Mouse (Mus musculus) heart, embryonic 13.5 days (tissue): ENCODE data around the gene Wnt8b. TPM values are rescaled to one million over a fixed set of nuclear protein-coding genes. Genes with fewer than 3 reads are reported as not detected.

Experiments
- ATAC-seq: fragments of 200-750 bp; cut with Nextera tagmentation; 2 replicates; pipeline ENCODE4 v1.8.0; 2017; ENCODE audit warnings: moderate TSS enrichment; ENCODE audit not compliant: insufficient number of reproducible peaks, low FRiP score, low TSS enrichment; ENCODE audit errors: extremely low read depth
- H3K27ac ChIP-seq: fragments of 300-500 bp; sonication (generic); replicated peaks from 2 replicates; pipeline ENCODE4 v1.5.1; 2015; ENCODE audit warnings: moderate library complexity, mild to moderate bottlenecking, inconsistent platforms
- H3K27me3 ChIP-seq: fragments of 300-500 bp; sonication (generic); replicated peaks from 2 replicates; pipeline ENCODE4 v1.6.1; 2015; ENCODE audit warnings: mild to moderate bottlenecking, inconsistent platforms
- H3K36me3 ChIP-seq: fragments of 300-500 bp; sonication (generic); 2 replicates; pipeline ENCODE4 v1.6.1; 2015; ENCODE audit warnings: mild to moderate bottlenecking, inconsistent platforms
- H3K4me1 ChIP-seq: fragments of 300-500 bp; sonication (generic); 2 replicates; pipeline ENCODE4 v1.6.1; 2015; ENCODE audit warnings: inconsistent platforms
- H3K4me2 ChIP-seq: fragments of 300-500 bp; sonication (generic); 2 replicates; pipeline ENCODE4 v1.6.1; 2015; ENCODE audit warnings: inconsistent platforms, mild to moderate bottlenecking, moderate library complexity
- H3K4me3 ChIP-seq: fragments of 300-500 bp; sonication (generic); 2 replicates; pipeline ENCODE4 v1.5.1; 2015; ENCODE audit warnings: moderate library complexity, mild to moderate bottlenecking, inconsistent platforms
- H3K9ac ChIP-seq: fragments of 300-500 bp; sonication (generic); 2 replicates; pipeline ENCODE4 v1.6.1; 2015; ENCODE audit warnings: inconsistent platforms, mild to moderate bottlenecking, moderate library complexity
- H3K9me3 ChIP-seq: fragments of 300-500 bp; sonication (generic); 2 replicates; pipeline ENCODE4 v1.6.1; 2016; ENCODE audit warnings: inconsistent platforms
- WGBS: fragments of 180-500 bp; shearing (Covaris S2); methylation state at CpG from one replicate; pipeline ENCODE4 v1.1.7; 2015; ENCODE audit warnings: mixed read lengths; 5-methylcytosine and 5-hydroxymethylcytosine counted together
- polyA plus RNA-seq: library from polyadenylated mRNA; unstranded; fragments of >200 nt; fragmentation: Nextera tagmentation; extraction: Ambion mirVana; gene quantifications from 2 replicates; pipeline ENCODE4 v1.2.1, GENCODE M21; 2015

The Wnt8b gene
- polyA plus RNA-seq, 1 experiment from 2014 or later, result not detected

- Histone ChIP-seq H3K27me3 (0 out of 2 replicates have a peak, but pooled peaks cover 7% of the 10 kb centered on the region), H3K9me3 (peaks cover 11% of the 10 kb centered on the region), H3K4me3 (no peak overlapping the region), H3K9ac (no peak overlapping the region), H3K27ac (no peak overlapping the region), H3K4me2 (no peak overlapping the region), H3K36me3 (peaks cover 9% of the 10 kb centered on the region; the same call in 1 of the 2 replicates), H3K4me1 (no peaks in the 10 kb centered on the region)
- no peak for ATAC-seq
- 73% methylated on average over 8 of the region's 8 CpGs for WGBS
Observed at GRCm38 (mm10) chr19:44537416-44537815, 44.1 kb downstream of the Wnt8b start.

GRCm38 (mm10) chr19:44542694-44543178, 49.5 kb downstream of the Wnt8b start:
- no peak for ATAC-seq
- no peak overlapping the region for H3K27ac ChIP-seq
- H3K27me3 ChIP-seq, result peaks cover 15% of the 10 kb centered on the region
- no peak overlapping the region for H3K4me3 ChIP-seq
- no peak overlapping the region for H3K9ac ChIP-seq
- peaks cover 11% of the 10 kb centered on the region for H3K9me3 ChIP-seq
- H3K4me2 ChIP-seq, result no peak overlapping the region
- peaks cover 12% of the 10 kb centered on the region; the same call in 1 of the 2 replicates for H3K36me3 ChIP-seq
- WGBS, result 79% methylated on average over 8 of the region's 8 CpGs
- H3K4me1 ChIP-seq, result peaks cover 9% of the 10 kb centered on the region

DNA sequence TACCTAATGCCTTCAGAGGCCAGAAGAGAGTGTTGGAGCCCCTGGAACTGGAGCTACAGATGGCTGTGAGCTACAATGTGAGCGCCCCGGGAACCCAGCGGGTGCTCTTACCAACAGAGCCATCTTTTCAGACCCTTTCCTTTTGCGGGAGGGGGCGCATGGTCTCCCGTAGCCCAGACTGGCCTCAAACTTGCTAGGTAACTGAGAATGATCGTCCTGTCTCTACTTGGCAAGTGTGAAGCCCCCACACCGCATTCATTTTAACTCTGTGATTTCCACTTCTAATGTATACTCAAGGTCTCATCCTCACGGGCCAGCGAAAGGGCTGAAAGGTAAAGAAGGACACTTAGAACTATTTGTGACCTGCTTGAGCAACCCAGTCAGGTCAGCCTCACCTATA, 51.1 kb downstream of the Wnt8b start:
- no peak for ATAC-seq
- WGBS, result 66% methylated on average over 10 of the region's 10 CpGs
- Histone ChIP-seq H3K4me1 (peaks cover 9% of the 10 kb centered on the region), H3K4me2 (peak overlapping the region; percentile 94), H3K27ac (no peak overlapping the region), H3K27me3 (peaks cover 15% of the 10 kb centered on the region), H3K9ac (no peak overlapping the region), H3K9me3 (peaks cover 11% of the 10 kb centered on the region), H3K36me3 (peaks cover 29% of the 10 kb centered on the region), H3K4me3 (no peak overlapping the region)

DNA sequence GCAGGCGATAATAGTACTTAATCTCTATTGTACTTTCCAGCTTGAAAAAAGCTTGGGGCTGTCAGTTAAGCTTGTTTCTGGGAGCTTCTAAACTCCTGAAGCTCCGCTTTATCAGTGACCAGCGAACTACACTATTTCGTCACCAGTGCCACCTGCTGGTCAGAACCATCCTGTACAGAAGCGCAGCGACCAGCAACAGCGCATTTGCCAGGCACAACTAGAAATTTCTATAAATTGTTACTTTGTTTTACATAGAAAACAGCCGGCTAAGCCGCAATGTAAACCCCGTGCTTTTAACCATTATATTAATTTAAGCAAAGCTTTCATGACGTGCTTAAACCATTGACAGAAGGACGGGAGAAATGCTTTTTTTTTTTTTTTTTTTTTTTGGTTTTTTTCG, 51.5 kb downstream of the Wnt8b start:
- peaks cover 33% of the 10 kb centered on the region for H3K36me3 ChIP-seq
- no peak overlapping the region for H3K27ac ChIP-seq
- peak overlapping the region; percentile 67 for H3K4me3 ChIP-seq
- H3K4me2 ChIP-seq, result peak overlapping the region; percentile 94
- H3K9me3 ChIP-seq, result peaks cover 11% of the 10 kb centered on the region
- 3% methylated on average over 13 of the region's 13 CpGs for WGBS
- ATAC-seq, result no peak
- H3K27me3 ChIP-seq, result peaks cover 15% of the 10 kb centered on the region
- no peak overlapping the region for H3K9ac ChIP-seq
- peaks cover 9% of the 10 kb centered on the region for H3K4me1 ChIP-seq

DNA sequence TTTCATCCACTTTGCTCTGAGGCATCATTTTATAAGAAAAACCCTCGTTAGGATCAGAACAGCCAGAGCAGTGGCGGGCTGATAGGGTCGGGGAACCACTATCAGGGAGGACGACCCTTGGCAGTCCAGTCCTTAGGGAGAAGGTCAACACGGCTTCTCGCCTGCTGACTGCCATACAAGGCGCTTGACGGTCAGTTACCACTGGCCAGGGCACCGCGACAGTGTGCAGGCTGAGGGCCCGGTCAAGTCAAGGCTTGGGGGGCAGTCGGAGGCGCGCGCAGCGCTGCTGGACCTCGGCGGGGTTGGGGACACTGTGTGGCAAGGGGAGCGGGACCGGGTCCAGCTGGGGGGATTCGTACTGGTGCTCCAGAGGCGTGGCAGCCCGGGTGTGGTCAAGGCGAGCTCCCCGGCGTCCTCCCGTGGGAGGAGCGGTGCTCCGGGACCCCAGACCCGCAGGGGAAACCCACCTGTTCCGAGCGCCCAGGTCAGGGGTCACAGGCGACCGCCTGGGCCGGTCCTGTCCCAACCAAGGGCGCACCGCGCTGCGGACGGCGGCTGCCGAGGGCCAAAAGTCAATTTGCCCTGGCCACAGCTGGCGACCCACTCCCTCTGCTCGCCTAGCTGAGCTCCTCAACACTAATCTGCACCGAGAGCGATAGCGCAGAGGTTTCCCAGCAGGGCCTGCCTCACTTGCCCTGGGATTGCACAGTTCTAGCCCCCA, 52.2 kb downstream of the Wnt8b start, which contains the start of gene Sec31b:
Gene Sec31b, minus strand, starts transcription at position 544 of the 721 bp plus-strand sequence.
- peaks cover 40% of the 10 kb centered on the region for H3K36me3 ChIP-seq
- peaks cover 15% of the 10 kb centered on the region for H3K27me3 ChIP-seq
- H3K9ac ChIP-seq, result peak within 1 kb of the TSS; percentile 86
- no peak within 1 kb of the TSS for H3K27ac ChIP-seq
- ATAC-seq, result peak; percentile 51
- peaks cover 9% of the 10 kb centered on the region for H3K4me1 ChIP-seq
- H3K4me2 ChIP-seq, result peak within 1 kb of the TSS; percentile 94
- H3K4me3 ChIP-seq, result peak within 1 kb of the TSS; percentile 67
- 1% methylated on average over 47 of the region's 47 CpGs for WGBS
- H3K9me3 ChIP-seq, result peaks cover 7% of the 10 kb centered on the region

DNA sequence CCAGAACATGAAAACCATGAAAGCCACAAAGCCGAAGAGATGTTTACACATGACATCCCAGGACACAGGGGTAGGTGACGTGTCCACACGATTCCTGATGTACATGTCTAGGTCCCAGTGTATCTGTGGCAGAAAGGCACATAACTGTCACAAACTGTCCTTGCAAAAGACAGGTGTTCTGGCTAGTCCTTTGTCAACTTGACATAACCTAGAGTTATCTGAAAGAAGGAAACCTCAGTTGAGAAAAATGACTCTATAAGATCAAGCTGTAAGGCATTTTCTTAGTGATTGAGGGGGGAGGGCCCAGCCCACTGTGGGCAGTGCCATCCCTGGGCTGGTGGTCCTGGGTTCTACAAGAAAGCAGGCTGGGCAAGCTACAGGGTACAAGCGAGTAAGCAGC, 59.5 kb downstream of the Wnt8b start, which contains the start of gene Gm20538:
Gene Gm20538, minus strand, starts transcription at position 101 of the 400 bp plus-strand sequence.
- no peak within 1 kb of the TSS; the same call in 1 of the 2 replicates for H3K4me3 ChIP-seq
- H3K27ac ChIP-seq, result no peak within 1 kb of the TSS
- peaks cover 16% of the 10 kb centered on the region for H3K4me1 ChIP-seq
- WGBS, result 96% methylated on average over 4 of the region's 4 CpGs
- H3K4me2 ChIP-seq, result peak within 1 kb of the TSS; percentile 80; the same call in 1 of the 2 replicates
- ATAC-seq, result no peak
- peaks cover 61% of the 10 kb centered on the region for H3K36me3 ChIP-seq
- no peak within 1 kb of the TSS for H3K9ac ChIP-seq
- no peaks in the 10 kb centered on the region for H3K9me3 ChIP-seq
- H3K27me3 ChIP-seq, result no peaks in the 10 kb centered on the region; the same call in 1 of the 2 replicates

DNA sequence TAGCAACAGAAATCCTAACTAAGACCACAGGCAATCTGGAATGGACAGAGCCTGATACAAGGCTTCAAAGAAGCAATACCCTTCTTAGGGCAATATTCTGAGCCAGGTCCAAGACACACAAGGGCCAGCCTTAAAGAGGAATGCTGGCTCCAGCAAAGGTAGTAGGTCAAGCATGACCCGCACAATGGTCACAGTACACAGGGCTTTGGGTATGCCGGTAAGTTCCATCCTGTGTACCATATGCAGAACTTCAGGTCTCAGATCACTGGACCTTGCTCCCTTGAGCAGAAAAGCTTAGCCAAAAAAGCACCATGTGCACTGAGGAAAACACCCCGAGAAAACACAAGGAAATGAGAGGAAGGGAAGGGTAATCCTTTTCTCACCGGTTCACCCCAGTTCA, 60.0 kb downstream of the Wnt8b start:
- Histone ChIP-seq H3K27me3 (peaks cover 5% of the 10 kb centered on the region), H3K9me3 (no peaks in the 10 kb centered on the region), H3K4me1 (peaks cover 16% of the 10 kb centered on the region), H3K4me3 (no peak overlapping the region), H3K27ac (no peak overlapping the region), H3K36me3 (peaks cover 55% of the 10 kb centered on the region), H3K9ac (no peak overlapping the region), H3K4me2 (0 out of 2 replicates have a peak overlapping the region, but pooled peaks have one; percentile 80)
- 92% methylated on average over 4 of the region's 4 CpGs for WGBS
- ATAC-seq, result no peak

DNA sequence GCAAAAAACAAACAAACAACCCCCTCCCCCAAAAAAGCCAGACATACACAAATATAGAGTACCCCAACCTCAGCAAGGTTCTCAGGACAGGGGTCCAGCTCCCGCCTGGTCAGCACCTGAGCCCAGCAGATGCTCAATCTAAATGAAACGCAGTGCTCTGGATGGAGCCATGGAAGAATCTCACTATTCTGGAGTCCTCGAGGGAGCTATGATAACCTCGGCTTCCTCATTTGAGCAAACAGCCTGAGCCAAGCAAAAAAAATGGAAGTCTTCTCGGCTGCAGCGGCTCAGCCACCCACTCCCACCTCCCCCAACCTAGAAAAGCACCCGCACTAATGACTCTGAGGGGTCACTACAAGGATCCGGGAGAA, 61.2 kb downstream of the Wnt8b start:
- Histone ChIP-seq H3K27ac (peak overlapping the region; percentile 80), H3K27me3 (peaks cover 12% of the 10 kb centered on the region), H3K4me3 (peak overlapping the region; percentile 94), H3K4me2 (peak overlapping the region; percentile 80), H3K36me3 (peaks cover 43% of the 10 kb centered on the region), H3K9me3 (no peaks in the 10 kb centered on the region), H3K4me1 (peaks cover 16% of the 10 kb centered on the region), H3K9ac (peak overlapping the region; percentile 94)
- WGBS, result 4% methylated on average over 8 of the region's 8 CpGs
- ATAC-seq, result no peak

DNA sequence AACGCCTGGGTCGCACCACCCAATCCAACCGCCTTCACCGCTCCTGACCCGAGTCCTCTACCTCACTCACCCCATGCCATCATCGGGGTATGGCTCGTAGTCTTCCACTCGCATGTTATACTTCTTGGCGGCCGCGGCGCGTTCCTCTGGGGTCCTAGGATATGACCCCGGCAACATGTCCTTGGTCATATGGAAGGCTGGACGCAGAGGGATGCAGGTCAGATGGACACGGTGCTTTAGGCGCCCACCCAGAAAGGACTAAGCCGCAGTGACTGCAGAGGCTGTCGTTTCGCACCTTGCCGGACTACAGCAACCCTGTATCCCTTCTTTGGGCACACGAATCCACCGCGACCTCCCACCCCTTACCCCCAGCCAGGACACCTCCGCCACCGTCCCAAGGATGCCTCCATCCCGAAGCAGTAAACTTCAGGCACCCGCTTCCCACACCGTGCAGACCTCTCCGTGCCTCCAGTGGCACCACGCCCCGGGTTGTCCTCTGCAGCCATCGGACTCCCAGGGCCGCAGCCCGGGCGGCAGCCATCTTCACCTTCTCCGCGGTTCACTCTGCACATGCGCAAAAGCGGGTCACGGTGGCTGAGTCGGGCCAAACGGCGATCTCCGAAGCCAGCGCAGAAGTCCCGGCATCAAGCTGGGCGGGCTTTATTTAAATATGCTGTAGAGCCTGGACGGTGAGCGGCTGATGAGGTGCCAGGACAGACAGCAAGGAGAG, 61.8 kb downstream of the Wnt8b start, which contains the start of gene Ndufb8:
Gene Ndufb8, minus strand, starts transcription at position 580 of the 730 bp plus-strand sequence.
- Histone ChIP-seq H3K27ac (peak within 1 kb of the TSS; percentile 80), H3K4me2 (peak within 1 kb of the TSS; percentile 80), H3K36me3 (peaks cover 38% of the 10 kb centered on the region), H3K9ac (peak within 1 kb of the TSS; percentile 94), H3K27me3 (peaks cover 12% of the 10 kb centered on the region), H3K4me3 (peak within 1 kb of the TSS; percentile 94), H3K4me1 (peaks cover 16% of the 10 kb centered on the region), H3K9me3 (no peaks in the 10 kb centered on the region)
- peak; percentile 58 for ATAC-seq
- WGBS, result under 1% methylated on average over 50 of the region's 50 CpGs

- peaks cover 12% of the 10 kb centered on the region for H3K27me3 ChIP-seq
- H3K27ac ChIP-seq, result peak within 1 kb of the TSS; percentile 79
- H3K9me3 ChIP-seq, result no peaks in the 10 kb centered on the region
- peak; percentile 91 for ATAC-seq
- peak within 1 kb of the TSS; percentile 83 for H3K4me2 ChIP-seq
- H3K36me3 ChIP-seq, result peaks cover 39% of the 10 kb centered on the region
- peaks cover 33% of the 10 kb centered on the region for H3K4me1 ChIP-seq
- under 1% methylated on average over 33 of the region's 33 CpGs for WGBS
- H3K4me3 ChIP-seq, result peak within 1 kb of the TSS; percentile 92
- H3K9ac ChIP-seq, result peak within 1 kb of the TSS; percentile 88
Observed at GRCm38 (mm10) chr19:44562652-44563206, 69.5 kb downstream of the Wnt8b start, which contains the start of gene Hif1an. Gene Hif1an (plus strand): TSS chr19:44562850.
